Mouse (Mus musculus): Measurements from ENCODE around the gene Arhgdia.
A peak's percentile ranks its signal among the peaks of the same experiment; 100 is the strongest.

Arhgdia gene

DNA sequence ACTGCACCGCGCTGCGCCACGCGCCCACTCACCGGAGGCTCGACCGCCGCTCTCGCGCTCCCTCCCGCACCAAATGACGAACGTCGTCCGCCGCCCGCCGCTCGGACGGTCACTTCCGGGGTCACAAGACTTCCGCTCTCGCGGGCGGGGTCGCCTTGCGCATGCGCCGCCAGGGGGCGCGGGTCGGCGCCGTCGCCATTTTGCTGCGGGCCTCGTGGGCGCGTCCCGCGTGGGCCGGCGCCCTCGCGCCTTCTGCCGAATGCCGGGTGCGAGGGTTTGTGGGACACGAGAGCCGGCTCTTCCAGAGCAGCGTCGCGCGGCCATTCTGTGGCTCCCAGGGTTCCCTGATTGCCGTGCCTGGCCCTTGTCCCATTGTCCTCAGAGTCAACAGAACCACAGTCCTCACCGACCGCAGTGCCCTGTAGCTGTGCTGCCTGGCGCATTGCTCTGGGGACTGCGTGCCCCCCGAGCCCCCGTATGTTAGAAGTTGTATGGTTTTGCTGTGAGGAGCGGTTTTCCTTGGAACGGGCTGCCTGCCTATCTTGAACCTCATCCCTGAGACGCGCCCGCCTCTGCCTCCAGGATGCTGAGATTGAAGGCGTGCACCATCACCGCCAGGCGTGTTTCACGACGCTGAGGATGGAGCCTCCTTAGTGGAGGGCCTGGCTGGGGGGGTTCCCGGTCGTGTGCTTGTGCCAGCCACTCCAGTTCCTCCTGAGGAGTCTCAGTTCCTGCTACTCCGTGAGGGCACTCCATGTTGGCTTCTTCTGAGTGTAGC is at the start of gene Arhgdia:
Gene Arhgdia (minus strand): TSS at position 135 of the 778 bp plus-strand sequence.
- no peak for DNase-seq (ENCODE audit: low read depth)

DNA sequence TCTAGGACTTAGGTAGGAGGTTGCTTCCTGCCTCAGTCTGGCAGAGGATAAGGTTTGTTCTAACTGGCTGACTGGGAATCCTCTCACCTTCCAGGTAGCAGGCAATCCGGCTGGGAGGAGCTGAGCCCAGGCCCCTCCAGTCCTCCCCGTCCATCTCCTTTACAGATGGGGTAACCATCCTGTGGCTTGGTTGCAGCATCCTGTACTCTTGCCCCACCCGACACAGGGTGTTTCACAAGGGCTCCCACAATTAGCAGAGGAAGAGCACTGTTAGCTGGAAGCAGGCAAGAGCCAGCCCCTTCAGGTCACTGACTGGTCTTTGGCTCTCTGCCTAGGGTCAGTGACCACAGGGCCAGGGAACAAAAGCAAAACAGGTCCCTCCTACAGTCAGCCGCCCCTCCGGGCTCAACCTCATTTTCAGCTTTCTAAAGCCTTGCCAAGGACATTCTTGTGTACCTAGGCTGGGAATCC is 49.0 kb upstream of the Arhgdia start:
- DNase-seq (ENCODE audit: low read depth), result no peak

DNA sequence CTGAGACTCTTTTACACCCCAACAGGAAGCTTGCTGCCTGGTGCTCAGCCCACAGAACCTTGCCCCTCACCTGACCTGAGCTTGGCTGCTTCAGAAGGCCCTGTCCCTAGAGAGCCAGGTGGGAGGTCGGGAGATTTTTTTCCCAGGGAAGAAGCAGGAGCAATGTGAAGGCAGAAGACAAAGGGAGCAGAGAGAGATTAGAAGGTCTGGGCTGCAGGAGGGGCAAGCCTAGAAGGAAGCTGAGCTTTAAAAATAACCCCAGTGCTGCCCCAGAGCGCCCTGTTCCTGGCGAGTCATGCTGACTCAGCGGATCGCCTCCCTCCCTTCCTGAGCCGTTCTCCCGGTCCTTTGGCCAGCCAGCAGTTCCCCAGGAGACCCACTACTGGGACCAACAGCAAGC is 48.5 kb upstream of the Arhgdia start:
- DNase-seq (ENCODE audit: low read depth), result no peak

DNA sequence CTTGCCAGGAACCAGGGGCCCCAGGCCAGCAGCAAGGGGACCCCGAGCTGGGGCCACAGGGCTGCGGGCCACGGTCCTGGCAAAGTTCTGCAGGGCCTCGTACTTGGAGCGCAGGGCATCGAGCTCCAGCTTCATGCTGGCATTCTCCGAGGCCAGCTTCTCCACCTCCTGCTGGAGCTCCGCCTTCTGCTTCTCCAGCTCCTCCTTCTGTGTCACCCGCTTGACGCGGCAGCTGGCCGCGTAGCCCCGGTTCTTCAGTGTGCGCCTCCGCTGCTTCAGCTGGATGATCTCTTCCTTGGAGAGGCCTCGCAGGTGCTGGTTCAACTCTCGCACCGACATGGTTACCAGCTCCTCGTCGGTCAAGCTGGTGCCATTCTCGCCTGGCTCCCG is 47.9 kb upstream of the Arhgdia start:
- DNase-seq (ENCODE audit: low read depth), result no peak

DNA sequence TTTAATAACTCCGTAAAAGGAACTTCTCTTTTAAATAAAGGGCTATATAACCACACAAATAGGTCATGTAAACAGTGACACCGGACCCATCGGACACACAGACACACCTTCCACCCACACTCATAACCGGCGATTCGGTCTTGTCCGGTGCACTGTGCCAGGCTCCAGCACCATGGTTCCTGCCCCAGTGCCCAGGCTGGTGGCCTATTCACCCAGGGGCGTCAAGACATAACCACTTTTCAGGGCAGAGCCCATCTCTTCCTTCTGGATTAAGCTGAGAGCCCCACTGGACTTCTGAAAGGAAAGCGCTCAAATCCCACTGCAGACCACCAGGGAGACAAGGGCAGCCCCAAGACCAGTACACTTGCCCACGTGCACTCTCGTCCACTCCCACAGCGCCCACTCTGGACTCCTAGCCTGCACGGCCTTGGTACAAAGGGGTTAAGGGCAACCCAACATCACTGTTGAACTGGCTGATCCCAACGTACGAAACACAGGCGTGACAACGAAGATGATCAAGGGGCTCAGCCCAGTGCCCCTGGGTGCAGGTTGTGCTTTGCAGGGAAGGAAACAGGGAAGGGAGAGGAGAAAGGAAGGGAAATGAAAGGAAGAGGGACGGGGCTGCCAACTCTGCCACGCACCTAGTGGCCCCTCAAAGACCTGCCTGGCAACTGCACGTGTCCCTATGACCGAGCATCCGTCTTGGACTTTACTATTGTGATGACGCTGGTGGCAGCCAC is 47.3 kb upstream of the Arhgdia start:
- no peak for DNase-seq (ENCODE audit: low read depth)

DNA sequence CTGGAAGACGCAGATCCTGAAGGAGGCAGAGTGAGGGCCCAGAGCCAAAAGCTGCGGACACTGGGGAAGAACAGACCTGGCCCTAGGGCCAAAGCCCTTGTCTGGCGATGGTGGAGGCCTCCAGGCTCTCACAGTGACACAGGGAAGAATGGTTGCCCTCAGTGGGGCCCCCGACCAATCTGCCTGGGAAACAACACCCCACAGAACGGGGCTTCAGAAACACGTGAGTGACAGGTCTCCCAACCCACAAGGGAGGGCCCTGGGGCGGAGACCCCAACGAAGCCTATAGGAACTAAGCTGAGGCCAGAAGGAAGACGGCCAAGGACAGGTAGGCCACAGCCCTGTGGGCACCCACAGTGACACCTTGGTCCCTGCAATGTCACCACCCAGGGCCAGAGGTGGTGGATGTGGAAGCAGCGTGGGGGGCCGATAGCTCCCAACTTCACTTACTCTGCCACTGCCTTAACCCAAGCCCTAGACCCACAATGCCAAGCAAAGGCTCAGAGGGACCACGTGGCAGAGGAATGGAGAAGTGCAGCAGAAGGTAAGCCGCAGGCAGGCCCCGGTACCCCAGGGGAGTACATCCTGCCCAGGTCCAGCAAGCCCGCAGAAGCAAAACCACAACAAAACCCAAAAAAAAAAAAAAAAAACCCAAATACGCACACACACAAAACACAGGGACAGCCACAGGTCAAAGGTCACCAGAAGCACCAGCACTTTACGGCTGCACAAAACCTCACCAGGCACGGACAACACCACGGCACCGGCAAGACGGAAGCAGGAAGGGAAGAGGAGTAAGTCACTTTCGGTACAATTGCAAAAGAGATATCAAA is 46.3 kb upstream of the Arhgdia start:
- DNase-seq (ENCODE audit: low read depth), result no peak

DNA sequence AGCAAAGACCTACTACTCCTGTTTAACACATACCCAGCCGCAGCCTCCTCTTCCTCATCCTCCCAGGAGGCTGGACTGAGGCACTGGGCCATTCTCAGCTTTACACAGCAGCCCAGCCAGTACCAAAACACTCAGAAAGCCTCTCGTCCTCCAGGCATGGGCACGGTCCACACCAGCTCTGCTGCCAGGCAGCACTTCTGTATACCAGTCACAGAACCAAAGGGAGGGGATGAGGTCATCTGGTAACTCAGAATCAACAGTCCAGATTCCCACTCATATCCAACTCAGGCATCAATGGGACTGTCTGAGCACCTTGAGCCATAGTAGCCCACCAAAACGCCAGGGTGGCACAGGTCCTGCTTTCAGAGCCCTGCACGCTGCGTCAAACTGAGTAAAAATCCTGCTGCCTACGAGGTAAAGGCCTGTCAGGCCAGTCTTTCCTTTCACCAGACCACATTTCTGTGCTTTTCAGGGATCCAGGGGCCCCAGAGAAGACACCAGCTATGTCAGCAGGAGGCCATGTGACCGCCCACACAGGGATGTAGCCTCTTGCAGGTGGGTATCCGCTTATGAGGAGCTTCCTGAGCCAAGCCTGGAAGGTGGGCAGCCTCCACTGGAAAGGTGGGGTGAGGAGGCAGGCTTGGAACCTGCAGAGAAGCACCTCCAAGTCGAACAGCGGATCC is 45.5 kb upstream of the Arhgdia start:
- DNase-seq (ENCODE audit: low read depth), result no peak

DNA sequence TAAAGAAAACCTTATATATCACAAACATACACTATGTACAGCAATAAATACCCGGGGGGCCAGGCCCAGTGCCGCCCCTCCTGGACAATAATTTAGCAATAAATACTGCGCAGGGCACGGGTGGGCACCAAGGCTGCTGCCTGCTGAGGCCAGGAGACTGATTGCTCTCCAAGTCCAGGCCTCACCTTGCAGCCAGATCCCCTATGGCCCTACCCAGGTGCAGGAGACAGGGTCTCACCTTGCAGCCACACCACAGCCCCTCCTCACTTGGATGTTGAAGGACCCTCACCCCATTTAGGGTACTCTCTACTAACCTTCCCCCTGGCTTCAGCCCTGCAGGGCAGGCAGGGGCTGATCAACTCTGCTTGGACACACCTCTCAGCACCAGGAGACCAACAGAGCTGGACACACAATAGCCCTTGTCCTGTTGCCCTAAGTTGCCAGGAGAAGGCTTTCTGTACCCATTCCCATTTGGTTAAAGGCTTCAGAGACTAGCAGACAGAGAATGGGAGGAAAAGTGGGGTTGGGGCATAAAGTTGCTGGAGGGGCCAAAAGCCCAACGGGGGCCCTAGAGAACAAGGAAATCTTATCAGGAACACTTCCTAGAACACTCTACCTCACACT is 43.8 kb upstream of the Arhgdia start, which contains the start of gene Sirt7:
Gene Sirt7 (minus strand): TSS at position 89 of the 624 bp plus-strand sequence.
- DNase-seq (ENCODE audit: low read depth), result no peak

DNA sequence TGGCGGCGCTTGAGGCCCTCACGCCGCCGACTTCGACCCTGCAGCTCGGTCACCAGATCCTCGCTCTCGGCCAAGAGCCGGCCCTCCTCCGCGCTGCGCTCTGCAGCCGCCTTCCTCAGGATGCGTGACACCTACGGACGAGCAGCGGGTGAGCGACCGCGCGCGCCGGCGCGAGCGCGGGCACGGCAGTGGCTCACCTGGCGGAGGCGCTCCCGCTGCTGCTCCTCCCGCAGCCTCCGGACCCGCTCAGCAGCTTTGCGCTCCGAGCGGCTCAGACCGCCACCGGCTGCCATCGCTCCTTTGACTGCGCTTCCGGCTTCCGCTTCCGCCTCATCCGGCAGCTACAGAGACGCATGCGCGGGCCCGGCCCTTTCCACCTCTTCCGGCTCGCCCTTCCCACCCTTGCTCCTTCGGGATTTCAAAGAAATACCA is 43.3 kb upstream of the Arhgdia start:
- DNase-seq (ENCODE audit: low read depth), result peak; percentile 35

DNA sequence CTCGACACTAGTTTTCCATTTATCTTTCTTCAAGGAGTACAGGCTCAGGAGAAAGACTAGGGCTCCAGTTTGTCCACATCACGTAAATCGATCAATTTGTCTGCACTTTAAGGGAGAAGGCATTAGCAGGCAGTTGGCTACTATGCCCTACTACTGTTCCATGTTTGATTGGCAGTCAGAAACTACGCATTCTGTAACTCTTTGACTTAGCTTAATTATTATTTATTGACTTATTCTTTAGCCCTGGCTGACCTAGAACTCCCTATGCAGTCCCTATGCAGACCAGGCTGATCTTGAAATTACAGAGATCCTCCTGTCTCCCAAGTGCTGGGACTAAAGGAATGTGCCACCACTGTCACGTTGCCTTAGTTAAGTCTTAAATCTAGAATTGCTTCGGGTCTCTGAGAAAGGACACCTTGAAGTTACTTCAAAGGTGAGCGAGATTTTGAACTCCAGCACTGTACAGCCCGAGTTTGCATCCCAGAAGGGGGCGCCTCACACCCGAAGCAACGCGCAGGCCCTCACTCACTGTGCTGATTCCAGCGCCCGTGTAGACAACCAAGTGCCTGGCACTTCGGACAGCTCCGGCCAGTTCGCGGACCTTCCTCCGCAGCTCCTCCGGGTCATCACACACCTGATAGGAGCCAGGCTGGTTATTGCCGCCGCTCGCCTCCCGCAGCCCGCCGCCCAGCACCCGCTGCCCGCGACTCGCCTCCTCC is 42.7 kb upstream of the Arhgdia start:
- no peak for DNase-seq (ENCODE audit: low read depth)

DNA sequence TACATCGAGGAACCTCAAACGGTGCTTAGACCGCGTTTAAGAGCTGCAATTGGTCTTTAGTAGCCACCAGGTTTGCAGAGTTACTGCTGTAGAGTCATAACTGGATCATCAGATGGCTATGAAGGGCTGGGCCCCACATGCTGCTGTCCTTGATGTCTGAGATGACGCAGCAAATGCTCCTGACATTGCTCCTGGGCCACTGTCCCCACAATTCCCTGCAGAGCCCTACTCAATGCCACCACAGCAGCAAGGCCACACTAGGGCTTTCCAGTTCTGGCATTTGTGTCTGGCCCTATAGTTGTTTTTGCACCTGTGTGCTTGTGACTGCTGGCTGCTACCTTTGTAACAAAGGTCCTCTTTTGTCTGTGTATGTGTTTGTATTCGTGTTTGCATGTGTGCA is 41.4 kb upstream of the Arhgdia start:
- no peak for DNase-seq (ENCODE audit: low read depth)

DNA sequence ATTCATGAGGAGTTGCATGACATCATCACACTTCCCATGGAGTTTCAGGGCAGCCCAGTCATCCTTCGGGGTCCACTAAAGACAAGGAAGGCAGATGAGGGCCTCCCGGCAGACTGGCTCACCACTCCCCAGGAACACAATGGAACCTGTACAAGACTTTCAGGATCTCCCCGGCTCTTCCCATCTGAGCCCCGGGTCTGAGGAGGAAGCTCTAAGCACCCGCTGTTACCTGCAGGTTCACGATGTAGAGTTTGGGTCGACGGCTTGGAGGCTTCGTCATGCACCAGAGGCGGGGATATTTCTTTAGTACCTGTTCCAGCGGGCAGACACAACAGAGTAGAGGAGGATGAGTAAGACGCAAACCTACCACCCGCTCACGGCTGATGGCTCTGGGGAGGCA is 38.8 kb upstream of the Arhgdia start:
- DNase-seq (ENCODE audit: low read depth), result no peak

DNA sequence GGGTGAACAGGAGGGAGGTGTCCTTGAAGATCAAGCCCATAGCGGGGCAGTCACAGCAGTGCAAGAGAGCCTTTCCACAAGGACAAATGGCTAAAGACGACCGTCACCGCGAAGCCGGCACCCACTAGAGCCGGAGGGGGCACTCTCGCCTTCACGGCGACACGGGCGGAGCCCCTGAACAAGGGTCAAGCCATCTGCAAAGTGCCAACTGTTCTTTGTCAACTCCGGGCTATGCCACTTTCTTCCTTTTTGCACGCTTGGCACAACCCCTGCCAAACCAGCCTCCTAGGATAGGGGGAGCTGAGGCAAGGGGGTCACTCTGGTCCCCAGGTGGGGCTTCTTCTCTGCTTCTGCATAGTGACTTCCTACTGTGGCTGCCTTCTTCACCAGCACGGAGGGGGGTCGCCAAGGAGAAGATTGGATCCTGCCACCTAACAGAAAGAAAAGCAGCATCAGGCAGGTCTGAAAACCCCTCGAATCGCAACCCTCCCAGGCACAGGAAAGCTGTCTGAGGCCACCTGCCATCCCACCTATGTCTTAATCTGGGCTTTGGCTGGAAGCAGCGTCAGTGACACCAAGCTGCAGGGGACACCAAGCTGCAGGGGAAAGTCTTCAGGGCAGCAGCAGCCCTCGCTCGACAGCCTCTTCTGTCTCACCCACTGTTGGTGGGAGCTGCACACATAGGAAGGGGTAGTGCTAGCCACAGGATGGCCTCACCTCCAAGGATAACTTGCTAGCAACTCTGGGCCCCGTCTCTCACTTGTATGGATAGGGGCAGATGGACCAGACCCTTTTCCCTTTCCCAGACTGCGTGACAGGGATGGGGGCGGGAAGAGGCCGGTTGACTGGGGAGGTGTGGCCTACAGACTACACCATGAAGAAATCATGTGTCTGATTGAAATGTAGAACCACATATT is 37.5 kb upstream of the Arhgdia start:
- DNase-seq (ENCODE audit: low read depth), result no peak

DNA sequence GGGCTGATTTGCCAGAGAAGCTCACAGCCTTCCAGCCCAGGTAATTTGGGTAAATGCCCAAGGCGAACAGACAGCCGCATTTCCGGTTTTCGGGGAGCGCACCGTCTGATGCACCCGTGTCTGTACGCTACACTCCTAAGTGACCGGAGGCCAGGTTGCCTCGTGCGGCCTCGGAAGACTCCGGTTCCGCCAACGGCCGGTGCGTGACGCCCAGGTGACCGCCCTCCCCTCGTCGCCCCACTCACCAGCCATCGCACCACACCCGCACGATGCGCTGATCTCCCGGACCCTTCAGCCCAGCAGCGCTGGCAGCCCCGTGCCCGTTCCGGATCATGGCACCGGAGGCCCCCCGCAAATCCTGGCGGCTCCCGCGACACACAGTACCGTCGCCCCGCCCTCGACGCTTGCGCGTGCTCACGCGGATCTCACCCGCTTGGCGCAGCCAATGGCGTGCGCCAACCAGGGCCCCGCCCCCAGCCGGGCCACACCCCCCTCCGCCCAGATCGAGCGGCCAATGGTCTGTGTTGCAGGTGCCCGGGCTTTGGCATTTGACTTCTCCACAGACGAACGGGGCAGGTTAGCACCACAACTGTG is 36.2 kb upstream of the Arhgdia start, which contains the start of gene Pcyt2:
Gene Pcyt2 (minus strand): TSS at position 418 of the 594 bp plus-strand sequence.
- DNase-seq (ENCODE audit: low read depth), result peak; percentile 76

DNA sequence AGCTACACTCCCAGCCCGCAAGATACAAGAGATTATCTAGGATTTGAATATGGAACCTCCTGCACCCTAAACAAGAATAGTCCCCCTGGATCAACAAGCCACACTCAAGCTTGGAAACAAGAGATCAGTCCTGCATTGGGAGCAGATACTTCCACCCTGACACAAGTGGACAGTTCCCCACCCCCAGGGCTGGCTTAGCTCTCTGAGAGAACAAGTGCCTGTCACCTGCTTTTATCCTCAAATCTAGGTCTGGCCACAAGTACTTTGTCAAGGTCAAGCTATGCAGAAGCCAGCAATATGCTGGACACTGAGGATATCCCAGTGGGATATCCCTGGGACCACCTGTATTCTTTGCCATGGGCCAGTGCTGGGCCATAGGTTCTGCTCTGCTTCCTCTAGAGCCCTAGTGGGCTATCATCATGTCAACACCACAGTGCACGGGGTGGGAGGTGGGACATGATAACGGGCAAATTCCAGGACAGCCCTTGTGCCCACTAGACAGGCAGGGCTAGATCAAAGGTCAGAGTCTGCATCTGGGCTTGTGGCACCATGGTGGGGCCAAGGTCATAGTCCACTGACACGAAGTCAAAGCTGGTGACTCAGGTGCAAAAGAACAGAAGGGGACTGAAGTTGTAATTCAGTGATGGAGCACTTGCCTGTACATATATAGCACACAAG is 35.3 kb upstream of the Arhgdia start:
- DNase-seq (ENCODE audit: low read depth), result no peak

DNA sequence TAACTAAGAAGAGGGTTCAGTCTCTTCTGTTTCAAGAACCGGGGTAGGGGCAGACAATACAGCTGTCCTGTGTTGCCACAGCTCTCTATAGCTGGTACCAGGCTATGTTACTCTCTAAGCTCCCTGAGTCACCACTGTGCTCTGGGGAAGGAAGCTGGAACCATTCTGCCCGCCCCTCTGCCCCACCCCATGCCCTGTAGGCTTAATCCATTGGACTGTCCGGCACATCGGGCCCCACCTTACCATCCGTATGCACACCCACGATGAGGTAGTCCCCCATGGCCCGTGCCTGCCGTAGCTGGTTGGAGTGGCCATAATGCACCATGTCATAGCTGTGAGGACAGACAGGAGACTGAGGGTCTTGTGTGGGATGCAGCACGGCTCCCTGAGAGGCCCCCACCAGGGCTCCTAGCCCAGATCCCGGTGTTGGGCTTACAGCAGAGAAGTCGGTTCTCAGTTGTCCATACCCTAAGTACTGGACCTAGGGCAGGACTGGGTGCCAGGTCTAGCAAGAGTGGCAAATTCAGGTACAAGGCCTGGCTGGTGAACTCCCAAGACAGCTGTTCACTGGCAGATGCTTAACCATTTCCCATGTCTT is 34.3 kb upstream of the Arhgdia start:
- DNase-seq (ENCODE audit: low read depth), result no peak

DNA sequence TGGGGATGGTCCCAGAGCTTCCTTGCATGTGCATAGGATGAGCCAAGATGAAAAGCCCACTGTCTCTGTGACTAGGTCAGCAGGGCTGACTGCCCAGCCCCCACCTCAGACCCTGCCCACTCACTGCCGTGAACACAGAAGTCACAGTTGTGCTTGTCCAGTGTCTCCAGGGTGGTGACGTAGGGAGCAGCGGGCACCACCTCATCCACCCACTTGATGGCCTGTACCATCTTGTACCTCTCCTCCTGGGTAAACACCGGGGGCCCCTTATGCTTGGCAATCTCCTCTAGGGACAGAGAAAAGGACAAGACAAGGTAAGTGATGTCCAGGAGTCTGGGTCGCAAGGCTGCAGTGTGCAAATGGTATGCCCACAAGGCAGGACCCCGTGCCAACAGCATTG is 33.7 kb upstream of the Arhgdia start:
- DNase-seq (ENCODE audit: low read depth), result no peak

DNA sequence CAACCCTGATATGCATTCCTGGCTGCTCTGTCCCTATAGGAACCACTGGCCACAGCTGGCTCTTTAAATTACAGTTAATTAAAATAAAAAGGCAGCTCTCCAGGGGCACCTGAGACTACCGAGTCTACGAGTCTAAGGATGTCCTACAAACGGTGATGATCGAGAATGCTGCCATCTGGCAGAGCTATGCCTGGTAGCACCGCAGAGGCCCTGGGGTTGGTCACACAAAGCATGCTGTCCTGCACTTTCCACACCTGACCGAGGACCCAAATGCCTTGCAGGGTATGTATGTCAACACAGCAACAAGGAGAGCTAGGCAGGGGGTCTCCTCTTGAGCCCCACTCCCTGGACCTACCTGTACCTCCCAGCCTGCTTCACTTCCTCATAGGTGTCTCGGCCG is 32.6 kb upstream of the Arhgdia start:
- no peak for DNase-seq (ENCODE audit: low read depth)

Measured in fibroblast of lung, adult 2 months (primary cell).